Mouse (Mus musculus): ENCODE results near the gene Thap7. TPM values are rescaled to one million over a fixed set of nuclear protein-coding genes. Genes with fewer than 3 reads are reported as not detected.
A peak's percentile ranks its signal among the peaks of the same experiment; 100 is the strongest.

Gene Thap7
- polyA plus RNA-seq, 1 experiment from 2014 or later: 65.1 TPM

DNA sequence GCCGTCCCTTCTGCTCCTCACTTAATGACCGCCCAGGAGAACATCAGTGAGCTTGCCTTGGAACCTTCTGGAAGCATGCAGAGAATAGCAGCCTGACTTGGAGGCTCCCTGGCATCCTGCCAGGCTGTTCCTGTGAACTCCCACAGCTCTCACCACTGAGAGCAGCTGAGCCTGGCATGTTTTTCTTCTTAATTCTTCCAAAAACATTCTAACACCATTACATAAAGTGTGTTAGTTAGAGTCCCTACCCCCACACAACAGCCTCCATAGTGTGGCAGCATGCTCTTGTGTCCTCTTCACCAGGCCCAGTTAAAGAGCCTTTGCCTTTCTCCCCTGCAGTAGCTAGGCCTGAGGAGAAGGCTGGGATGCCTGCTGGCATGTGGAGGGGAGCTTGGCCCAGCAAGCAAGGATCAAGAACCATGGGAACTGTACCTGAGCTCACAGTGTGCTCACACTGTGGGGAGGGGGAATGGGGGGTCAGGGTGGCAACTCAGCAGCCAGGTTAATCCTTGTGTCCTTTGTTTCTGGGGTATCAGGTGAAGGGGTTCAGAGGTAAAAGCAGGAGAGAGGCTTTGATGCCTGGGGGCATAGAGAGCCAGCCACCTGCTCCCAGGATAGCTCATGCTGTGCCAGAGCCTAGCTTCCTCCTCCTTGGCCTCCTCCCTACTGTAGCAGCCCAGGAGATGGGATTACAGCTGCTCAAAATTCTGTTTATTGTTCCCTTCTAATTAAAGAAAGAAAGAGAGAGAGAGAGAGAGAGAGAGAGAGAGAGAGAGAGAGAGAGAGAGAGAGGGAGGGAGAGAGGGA is 34.2 kb downstream of the Thap7 start:
- H3K9ac ChIP-seq (ENCODE audit: low read depth, low read length): no peak overlapping the region
- no peak overlapping the region for H3K27ac ChIP-seq (ENCODE audit: low read depth, low read length)
- no peak for ATAC-seq

DNA sequence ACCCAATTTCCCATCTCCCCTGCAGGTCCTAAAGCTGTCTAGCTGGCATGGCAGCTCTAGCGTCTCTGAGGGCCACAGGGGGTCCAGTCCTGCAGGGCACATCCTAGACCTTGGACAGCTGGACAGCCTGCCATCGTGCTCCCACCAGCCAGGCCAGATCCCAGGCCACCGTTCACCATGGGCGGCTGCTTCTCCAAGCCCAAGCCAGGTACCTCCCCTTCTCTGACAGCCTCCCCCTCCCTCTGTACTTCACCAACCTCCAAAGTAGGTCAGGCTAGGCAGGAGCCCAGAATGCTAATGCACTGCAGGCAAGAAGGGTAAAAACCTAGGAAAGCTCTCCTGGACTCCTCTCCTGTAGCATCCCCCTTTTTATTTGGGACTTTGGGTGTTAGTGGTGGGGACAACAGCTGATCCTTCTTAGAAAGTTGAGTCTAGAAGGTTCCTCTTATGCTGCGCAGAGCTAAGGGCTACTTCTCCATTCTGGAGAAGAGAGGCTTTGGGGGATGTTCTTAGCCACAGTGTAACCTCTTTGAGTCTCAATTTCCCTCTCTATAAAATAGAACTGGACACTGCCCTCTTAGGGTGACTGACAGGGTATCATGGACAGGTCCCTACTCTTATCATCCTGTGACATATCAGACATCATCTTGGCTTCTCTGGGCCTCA is 38.9 kb downstream of the Thap7 start:
- H3K9me3 ChIP-seq (ENCODE audit: control insufficient read depth): no peaks in the 10 kb centered on the region
- no peak overlapping the region for H3K27ac ChIP-seq (ENCODE audit: low read depth, low read length)
- TF ChIP-seq CTCF (IDR thresholded peaks at IDR 0.05; ENCODE audit: low read depth): no peak
- peaks cover 10% of the 10 kb centered on the region for H3K36me3 ChIP-seq (ENCODE audit: control insufficient read depth, insufficient read depth)
- no peaks in the 10 kb centered on the region; the same call in 1 of the 2 replicates for H3K4me1 ChIP-seq (replicated peaks; ENCODE audit: control insufficient read depth, insufficient read depth, low read length)
- ATAC-seq: no peak
- WGBS: 70% methylated on average over 5 of the region's 5 CpGs
- no peak overlapping the region for H3K4me3 ChIP-seq (ENCODE audit: low read depth, low read length)
- no peak overlapping the region for H3K4me2 ChIP-seq (replicated peaks; ENCODE audit: low read depth)
- 0 out of 2 replicates have a peak, but pooled peaks cover 5% of the 10 kb centered on the region for H3K27me3 ChIP-seq (replicated peaks; ENCODE audit: control insufficient read depth, insufficient read depth, low read length)
- no peak overlapping the region for H3K9ac ChIP-seq (ENCODE audit: low read depth, low read length)

More for the DNA sequence above, 34.2 kb downstream of the Thap7 start:
- Histone ChIP-seq H3K9me3 (ENCODE audit: control insufficient read depth) (no peaks in the 10 kb centered on the region), H3K27me3 (replicated peaks; ENCODE audit: control insufficient read depth, insufficient read depth, low read length) (no peaks in the 10 kb centered on the region), H3K4me2 (replicated peaks; ENCODE audit: low read depth) (no peak overlapping the region), H3K4me1 (replicated peaks; ENCODE audit: control insufficient read depth, insufficient read depth, low read length) (no peaks in the 10 kb centered on the region), H3K4me3 (ENCODE audit: low read depth, low read length) (no peak overlapping the region), H3K36me3 (ENCODE audit: control insufficient read depth, insufficient read depth) (no peaks in the 10 kb centered on the region)
- 47% methylated on average over 2 of the region's 2 CpGs for WGBS
- TF ChIP-seq CTCF (IDR thresholded peaks at IDR 0.05; ENCODE audit: low read depth): no peak

DNA sequence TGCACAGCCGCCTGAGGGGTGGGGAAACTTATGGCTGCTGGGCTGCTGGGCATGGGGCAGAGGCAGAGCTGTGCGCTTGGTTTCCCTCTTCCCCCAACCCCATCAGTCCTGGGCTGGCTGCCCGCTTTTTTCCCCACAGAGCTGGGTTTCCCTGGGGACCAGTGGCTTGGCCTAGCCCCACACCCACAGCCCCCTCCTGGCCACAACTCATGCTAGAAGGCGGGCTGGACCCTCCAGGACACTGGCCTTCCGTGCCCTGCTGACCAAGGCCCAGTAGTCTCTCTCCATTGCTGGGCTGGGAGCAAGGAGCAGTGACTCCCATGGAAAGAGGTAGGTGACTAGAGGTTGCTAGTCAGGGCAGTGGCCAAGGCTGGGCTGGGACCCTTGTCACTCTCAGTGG is 39.8 kb downstream of the Thap7 start:
- H3K27me3 ChIP-seq (replicated peaks; ENCODE audit: control insufficient read depth, insufficient read depth, low read length): 0 out of 2 replicates have a peak, but pooled peaks cover 5% of the 10 kb centered on the region
- H3K4me1 ChIP-seq (replicated peaks; ENCODE audit: control insufficient read depth, insufficient read depth, low read length): peaks cover 4% of the 10 kb centered on the region; the same call in 1 of the 2 replicates
- H3K4me2 ChIP-seq (replicated peaks; ENCODE audit: low read depth): no peak overlapping the region
- H3K36me3 ChIP-seq (ENCODE audit: control insufficient read depth, insufficient read depth): peaks cover 13% of the 10 kb centered on the region
- no peak for TF ChIP-seq CTCF (IDR thresholded peaks at IDR 0.05; ENCODE audit: low read depth)
- WGBS: 91% methylated on average over 5 of the region's 5 CpGs
- H3K9ac ChIP-seq (ENCODE audit: low read depth, low read length): no peak overlapping the region
- no peaks in the 10 kb centered on the region for H3K9me3 ChIP-seq (ENCODE audit: control insufficient read depth)
- no peak for ATAC-seq
- no peak overlapping the region for H3K27ac ChIP-seq (ENCODE audit: low read depth, low read length)
- H3K4me3 ChIP-seq (ENCODE audit: low read depth, low read length): no peak overlapping the region

DNA sequence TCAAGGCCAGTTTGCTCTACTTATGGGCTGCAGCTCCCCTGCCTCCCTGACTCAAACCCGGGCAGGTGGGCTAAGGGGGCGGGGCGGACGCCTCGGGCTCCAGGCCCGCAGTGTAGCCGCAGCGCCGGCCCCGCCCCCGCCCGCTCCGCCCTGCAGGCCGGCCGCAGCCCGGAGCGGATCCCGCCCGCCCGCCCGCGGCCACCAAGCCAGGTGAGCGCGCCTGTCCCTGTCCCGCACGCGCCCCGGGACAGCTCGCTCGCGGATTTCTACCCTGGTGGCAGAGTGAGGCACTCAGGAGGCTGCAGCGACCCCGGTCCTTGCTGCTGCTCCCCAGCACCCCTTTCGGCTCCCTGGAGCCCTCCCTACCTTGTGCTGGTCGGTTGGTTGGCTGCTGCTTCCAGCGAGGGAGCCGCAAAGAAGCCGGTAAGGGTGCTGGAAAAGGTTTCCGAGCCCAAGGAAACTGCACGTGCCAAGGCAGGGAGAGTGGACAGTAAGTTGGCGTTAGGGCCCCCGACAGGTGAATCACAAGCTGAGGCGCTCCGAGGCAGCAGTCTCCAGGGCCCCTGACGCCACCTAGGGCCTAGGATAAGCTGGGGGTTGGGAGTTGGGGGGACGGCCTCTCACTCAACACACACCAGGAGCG is 41.3 kb downstream of the Thap7 start, which contains the start of gene Aifm3:
TSS of gene Aifm3 (plus strand) at position 143 of the 643 bp plus-strand sequence.
- WGBS: 2% methylated on average over 44 of the region's 47 CpGs
- peak within 1 kb of the TSS; percentile 95 for H3K4me2 ChIP-seq (replicated peaks; ENCODE audit: low read depth)

DNA sequence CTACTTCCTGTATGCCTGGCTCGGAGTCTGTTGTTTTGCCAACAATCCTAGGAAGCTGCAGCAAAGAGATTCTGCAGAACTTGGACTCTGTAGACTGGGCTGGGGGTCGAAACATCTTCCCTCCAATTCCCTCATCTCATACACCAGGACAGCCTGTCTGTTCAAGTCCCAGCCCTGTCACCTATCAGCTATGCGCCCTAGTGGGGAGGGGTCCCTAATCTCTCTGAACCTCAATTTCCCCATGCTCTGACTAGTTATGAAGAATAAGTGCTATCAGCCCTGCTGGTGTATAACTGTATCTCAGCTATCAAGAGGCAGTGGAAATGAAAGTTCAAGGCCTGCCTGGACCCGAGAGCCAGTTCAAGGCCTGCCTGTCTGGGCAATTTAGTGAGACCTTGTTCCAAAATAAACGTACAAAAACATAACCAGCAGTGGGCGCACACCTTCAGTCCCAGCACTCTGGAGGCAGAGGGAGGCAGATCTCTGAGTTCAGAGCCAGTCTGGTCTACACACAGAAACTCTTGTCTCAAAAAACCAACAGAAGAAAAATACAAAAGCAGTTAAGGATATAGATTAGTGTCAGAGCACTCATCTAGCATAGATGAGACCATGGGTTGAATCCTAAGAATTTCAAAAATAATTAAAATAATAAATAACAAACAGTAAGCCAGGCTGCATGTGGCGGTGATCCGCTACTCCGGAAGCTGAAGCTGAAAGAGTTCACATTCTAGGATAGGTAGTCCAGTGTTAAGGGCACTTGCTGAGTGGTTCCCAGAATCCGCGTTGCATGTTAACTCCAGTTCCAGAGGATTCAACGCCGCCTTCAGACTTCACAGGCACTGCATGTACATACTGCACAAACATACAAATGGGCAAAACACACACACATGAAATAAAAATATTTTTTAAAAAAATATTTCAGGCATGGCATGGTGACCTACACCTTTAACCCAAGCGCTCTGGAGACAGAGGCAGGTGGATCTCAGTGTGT is 42.2 kb downstream of the Thap7 start:
- H3K27ac ChIP-seq (ENCODE audit: low read depth, low read length): no peak overlapping the region
- 0 out of 2 replicates have a peak, but pooled peaks cover 5% of the 10 kb centered on the region for H3K27me3 ChIP-seq (replicated peaks; ENCODE audit: control insufficient read depth, insufficient read depth, low read length)
- H3K9me3 ChIP-seq (ENCODE audit: control insufficient read depth): no peaks in the 10 kb centered on the region
- peak overlapping the region; percentile 50 for H3K4me3 ChIP-seq (ENCODE audit: low read depth, low read length)
- peaks cover 4% of the 10 kb centered on the region; the same call in 1 of the 2 replicates for H3K4me1 ChIP-seq (replicated peaks; ENCODE audit: control insufficient read depth, insufficient read depth, low read length)
- peak overlapping the region; percentile 95 for H3K4me2 ChIP-seq (replicated peaks; ENCODE audit: low read depth)
- H3K9ac ChIP-seq (ENCODE audit: low read depth, low read length): no peak overlapping the region; the same call in 1 of the 2 replicates
- WGBS: 44% methylated on average over 14 of the region's 14 CpGs
- peaks cover 29% of the 10 kb centered on the region for H3K36me3 ChIP-seq (ENCODE audit: control insufficient read depth, insufficient read depth)
- peak; percentile 61 for TF ChIP-seq CTCF (IDR thresholded peaks at IDR 0.05; ENCODE audit: low read depth)
- no peak for ATAC-seq

More for the DNA sequence above, 41.3 kb downstream of the Thap7 start, which contains the start of gene Aifm3:
- Histone ChIP-seq H3K9me3 (ENCODE audit: control insufficient read depth) (no peaks in the 10 kb centered on the region), H3K27me3 (replicated peaks; ENCODE audit: control insufficient read depth, insufficient read depth, low read length) (0 out of 2 replicates have a peak, but pooled peaks cover 5% of the 10 kb centered on the region), H3K4me1 (replicated peaks; ENCODE audit: control insufficient read depth, insufficient read depth, low read length) (peaks cover 4% of the 10 kb centered on the region; the same call in 1 of the 2 replicates), H3K9ac (ENCODE audit: low read depth, low read length) (peak within 1 kb of the TSS; percentile 60), H3K36me3 (ENCODE audit: control insufficient read depth, insufficient read depth) (peaks cover 26% of the 10 kb centered on the region), H3K27ac (ENCODE audit: low read depth, low read length) (no peak within 1 kb of the TSS), H3K4me3 (ENCODE audit: low read depth, low read length) (peak within 1 kb of the TSS; percentile 50)
- peak; percentile 74 for ATAC-seq
- peak; percentile 21; the same call in 1 of the 2 replicates for TF ChIP-seq CTCF (IDR thresholded peaks at IDR 0.05; ENCODE audit: low read depth)

Data from intestine, postnatal 0 days (tissue).